In the genomic region with DNA sequence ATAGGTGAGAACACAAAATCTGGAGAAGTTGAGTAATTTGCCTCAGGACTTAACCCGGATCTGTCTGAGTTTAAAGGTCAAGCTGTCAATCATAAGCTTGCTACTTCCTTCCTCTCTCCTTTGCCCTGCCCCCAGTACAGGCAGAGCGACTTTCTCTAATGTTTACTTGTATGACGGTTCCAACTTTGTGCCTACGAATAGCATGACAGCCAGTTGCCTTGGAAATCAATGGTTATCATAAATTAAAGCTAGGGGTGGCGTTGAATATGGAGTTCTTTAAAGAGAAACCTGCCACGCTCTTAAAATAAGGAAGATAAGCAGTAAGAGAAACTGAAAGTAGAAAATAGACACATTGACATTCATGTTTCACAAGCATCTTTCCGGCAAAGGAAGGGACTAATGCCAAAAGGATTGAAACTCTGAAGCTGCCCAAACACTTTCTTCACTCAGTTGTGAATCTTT, we compare ENCODE assay signal across 9 mouse cellular contexts. TPM values are rescaled to one million over a fixed set of nuclear protein-coding genes. Genes with fewer than 3 reads are reported as not detected.
DNase-seq lines count a peak whose midpoint lies in the region; ATAC-seq lines count a peak whose summit lies in the region.
"Had no signal": no experiment of that assay in that cellular context is flagged by ENCODE, and none has a peak within 500 bp of the region (broad histone marks: within the 10 kb centered on the region; RNA-seq: fewer than 3 reads in every experiment).

No protein-coding gene starts in this region.

- H3K36me3 ChIP-seq in hindbrain, embryonic 14.5 days (replicated peaks; ENCODE audit: control insufficient read depth, insufficient read depth): no peaks in the 10 kb centered on the region

- WGBS in hindbrain, embryonic 14.5 days: 82% methylated on average over 7 of the region's 7 CpGs

- no peak overlapping the region for H3K9ac ChIP-seq in hindbrain, embryonic 14.5 days

- DNase-seq in CD4-positive helper T cell, adult 2 months (ENCODE audit: low read depth, low spot score): peak; percentile 78
- peak; percentile 19 for DNase-seq in NIH3T3 (ENCODE audit: low read depth)
- DNase-seq in kidney, adult 11 months: peak; percentile 67
- peak; percentile 74 for DNase-seq in lung, postnatal 25 days (ENCODE audit: low spot score)
- DNase-seq in thymus, postnatal 36 days: peak; percentile 34 to 37
- no peak for DNase-seq in cerebellum, postnatal 36 days
- DNase-seq in hindbrain, embryonic 14.5 days (ENCODE audit: low spot score): no peak
- no peak for DNase-seq in layer of hippocampus, postnatal 36 days

- H3K27ac ChIP-seq in hindbrain, embryonic 14.5 days: no peak overlapping the region

- H3K4me2 ChIP-seq in hindbrain, embryonic 14.5 days (replicated peaks): no peak overlapping the region

- no peak overlapping the region for H3K4me3 ChIP-seq in hindbrain, embryonic 14.5 days (replicated peaks; ENCODE audit: low read length)

- no peaks in the 10 kb centered on the region for H3K27me3 ChIP-seq in hindbrain, embryonic 14.5 days (ENCODE audit: control insufficient read depth, insufficient read depth, low read length)

- ATAC-seq in hindbrain, embryonic 14.5 days (ENCODE audit: low FRiP score): no peak

- no peaks in the 10 kb centered on the region for H3K9me3 ChIP-seq in hindbrain, embryonic 14.5 days (ENCODE audit: control insufficient read depth, low read length)

- H3K4me1 ChIP-seq in hindbrain, embryonic 14.5 days (replicated peaks; ENCODE audit: control insufficient read depth, insufficient read depth, low read length): no peaks in the 10 kb centered on the region

RNA-seq across cellular contexts. Expression of gene Tnpo1, which starts 18.5 kb away (rescaled TPM):
- polyA plus RNA-seq in hindbrain, embryonic 14.5 days (2014; fragmentation: Nextera tagmentation; extraction: Ambion mirVana): 47.9 and 50.0 TPM in 2 replicates
- total RNA-seq in layer of hippocampus, postnatal 36 days (2021): 10 to 100 TPM; 61.4 to 74.3 TPM

RNA-seq across cellular contexts. Expression of gene 1700024P04Rik, which starts 39.7 kb away (rescaled TPM):
- polyA plus RNA-seq in hindbrain, embryonic 14.5 days (2014; fragmentation: Nextera tagmentation; extraction: Ambion mirVana): not detected in 2 replicates
- total RNA-seq in layer of hippocampus, postnatal 36 days (2021): not detected
- polyA plus RNA-seq: embryonic facial prominence, embryonic 14.5 days had no signal

Comparison
In these comparisons a context has a peak if more than half of its experiments do, and no peak if none do; other contexts are left out.
1. DNase-seq: peak in CD4-positive helper T cell, adult 2 months (single experiment), NIH3T3 (single experiment), kidney, adult 11 months (single experiment), lung, postnatal 25 days (single experiment) and thymus, postnatal 36 days (2 of 2); none in cerebellum, postnatal 36 days (0 of 2), hindbrain, embryonic 14.5 days (single experiment) and layer of hippocampus, postnatal 36 days (0 of 2).